Comparison of ENCODE assay signal across 21 mouse cellular contexts in the genomic region with DNA sequence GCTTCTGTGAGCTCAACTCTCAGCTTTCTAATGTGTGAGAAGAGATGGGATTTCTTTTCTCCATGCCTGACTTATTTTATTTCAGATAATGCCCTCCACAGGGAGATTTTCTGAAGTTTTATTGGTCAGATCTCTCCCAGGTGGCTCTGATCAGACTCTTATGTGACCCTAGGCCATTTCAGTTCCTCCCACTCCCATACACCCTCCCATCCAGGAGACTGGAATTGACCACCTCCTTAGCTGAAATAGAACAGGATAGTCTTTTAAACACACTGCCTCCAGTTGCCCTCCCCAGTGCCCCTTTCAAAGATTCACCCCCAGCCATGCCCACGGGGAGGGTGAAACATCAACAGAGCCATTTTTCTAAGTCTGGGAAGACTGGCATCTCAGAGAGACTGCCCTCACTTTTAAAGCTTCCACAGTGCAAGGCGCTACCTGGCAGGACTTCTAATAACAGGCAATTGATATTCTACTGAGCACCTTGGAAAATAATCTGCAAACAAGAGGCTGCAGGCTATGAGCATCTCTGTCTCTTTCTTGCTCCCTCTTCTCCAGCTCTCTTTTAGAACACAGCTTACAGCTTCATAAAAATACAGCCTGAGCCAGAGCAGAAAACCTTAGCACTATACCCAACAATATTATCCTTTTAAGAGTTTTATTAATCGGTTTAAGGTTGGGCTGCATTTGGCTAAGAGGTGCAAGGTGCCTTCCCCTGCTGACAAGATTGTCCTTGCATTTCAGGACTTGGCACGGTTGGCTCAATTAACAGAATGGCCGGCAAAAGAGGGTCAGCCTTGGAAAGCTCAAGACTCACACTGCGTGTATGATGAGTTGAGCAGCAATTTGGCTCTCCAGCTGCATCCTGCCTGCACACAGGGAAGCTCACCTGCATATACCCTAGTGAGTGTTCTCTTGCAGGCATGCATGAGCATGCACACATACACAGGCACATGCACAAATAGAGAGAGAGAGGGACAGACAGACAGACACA.
DNase-seq lines count a peak whose midpoint lies in the region; ATAC-seq and TF ChIP-seq lines count a peak whose summit lies in the region.
"Had no signal": no experiment of that assay in that cellular context is flagged by ENCODE, and none has a peak within 500 bp of the region (broad histone marks: within the 10 kb centered on the region; RNA-seq: fewer than 3 reads in every experiment).

No protein-coding gene starts in this region.

- no peak overlapping the region for H3K4me3 ChIP-seq in kidney, embryonic 15.5 days (replicated peaks)
- H3K4me3 ChIP-seq in kidney, adult 2 months (ENCODE audit: insufficient read depth, low read depth, low read length), result no peak overlapping the region
- no peak overlapping the region for H3K4me3 ChIP-seq in midbrain, embryonic 15.5 days
- no peak overlapping the region for H3K4me3 ChIP-seq in heart, embryonic 10.5 days
- H3K4me3 ChIP-seq: heart, embryonic 12.5 days; limb, embryonic 10.5 days had no signal

- peak; percentile 69 to 79 for DNase-seq in cerebellum, postnatal 10 days
- DNase-seq in cerebellum, adult 8-10 months, result no peak
- DNase-seq in kidney, adult 2 months, result no peak
- peak; percentile 40 for DNase-seq in brain, adult 2 months (ENCODE audit: low read depth, low spot score)
- no peak for DNase-seq in heart, embryonic 10.5 days (ENCODE audit: low spot score)
- no peak for DNase-seq in layer of hippocampus, adult 9-11 months
- DNase-seq: adrenal gland, postnatal 36 days; cerebellum, adult 9-10 months; embryo, embryonic 11 days; forebrain, postnatal 0 days; liver, postnatal 0 days; lung, postnatal 10 days; right cerebral cortex, postnatal 14 days; spleen, adult 18-20 months; thymus, postnatal 25 days had no signal

- no peaks in the 10 kb centered on the region for H3K36me3 ChIP-seq in kidney, embryonic 15.5 days
- no peaks in the 10 kb centered on the region for H3K36me3 ChIP-seq in kidney, adult 2 months (ENCODE audit: control insufficient read depth, insufficient read depth, low read length)
- no peaks in the 10 kb centered on the region for H3K36me3 ChIP-seq in midbrain, embryonic 15.5 days (replicated peaks)
- H3K36me3 ChIP-seq in heart, embryonic 10.5 days, result no peaks in the 10 kb centered on the region
- H3K36me3 ChIP-seq: heart, embryonic 12.5 days; limb, embryonic 10.5 days had no signal

- no peak overlapping the region for H3K27ac ChIP-seq in kidney, embryonic 15.5 days
- H3K27ac ChIP-seq in kidney, adult 2 months (ENCODE audit: insufficient read depth, low read depth, low read length), result no peak overlapping the region
- H3K27ac ChIP-seq in midbrain, embryonic 15.5 days, result peak overlapping the region; percentile 74
- H3K27ac ChIP-seq in heart, embryonic 10.5 days, result no peak overlapping the region
- H3K27ac ChIP-seq: limb, embryonic 10.5 days had no signal

- H3K4me1 ChIP-seq in kidney, embryonic 15.5 days, result peaks cover 5% of the 10 kb centered on the region; the same call in 1 of the 2 replicates
- H3K4me1 ChIP-seq in kidney, adult 2 months (ENCODE audit: control insufficient read depth, insufficient read depth, low read length), result no peaks in the 10 kb centered on the region
- peaks cover 38% of the 10 kb centered on the region for H3K4me1 ChIP-seq in midbrain, embryonic 15.5 days
- H3K4me1 ChIP-seq in heart, embryonic 10.5 days, result peaks cover 8% of the 10 kb centered on the region; the same call in 1 of the 2 replicates

- H3K9me3 ChIP-seq in kidney, embryonic 15.5 days (replicated peaks), result no peaks in the 10 kb centered on the region
- no peaks in the 10 kb centered on the region for H3K9me3 ChIP-seq in midbrain, embryonic 15.5 days
- no peaks in the 10 kb centered on the region for H3K9me3 ChIP-seq in heart, embryonic 10.5 days
- H3K9me3 ChIP-seq: heart, embryonic 12.5 days; limb, embryonic 10.5 days had no signal

- no peak for TF ChIP-seq POLR2A in kidney, adult 2 months (IDR thresholded peaks at IDR 0.05; ENCODE audit: low read depth, low read length)

- WGBS in kidney, embryonic 15.5 days, result 62% methylated on average over 6 of the region's 6 CpGs
- WGBS in kidney, adult 2 months, result 53% methylated on average over 6 of the region's 6 CpGs
- WGBS in midbrain, embryonic 15.5 days, result 54% methylated on average over 6 of the region's 6 CpGs
- 78% methylated on average over 6 of the region's 6 CpGs for WGBS in heart, embryonic 10.5 days

- H3K9ac ChIP-seq in kidney, embryonic 15.5 days, result no peak overlapping the region
- H3K9ac ChIP-seq in midbrain, embryonic 15.5 days, result no peak overlapping the region
- H3K9ac ChIP-seq: forebrain, postnatal 0 days; heart, embryonic 12.5 days; liver, postnatal 0 days had no signal

- no peak overlapping the region for H3K4me2 ChIP-seq in kidney, embryonic 15.5 days
- H3K4me2 ChIP-seq in midbrain, embryonic 15.5 days, result no peak overlapping the region
- H3K4me2 ChIP-seq: heart, embryonic 12.5 days had no signal

- peak; percentile 75 for ATAC-seq in kidney, embryonic 15.5 days (replicated peaks; ENCODE audit: low FRiP score)
- peak; percentile 45 for ATAC-seq in midbrain, embryonic 15.5 days (replicated peaks)
- ATAC-seq: activated CD4-positive, CD25-positive, alpha-beta regulatory T cell, adult 4 months; forebrain, postnatal 0 days; liver, postnatal 0 days; Patski had no signal

- no peaks in the 10 kb centered on the region for H3K27me3 ChIP-seq in kidney, embryonic 15.5 days
- H3K27me3 ChIP-seq in kidney, adult 2 months (replicated peaks; ENCODE audit: control insufficient read depth, insufficient read depth, low read length), result no peaks in the 10 kb centered on the region
- H3K27me3 ChIP-seq in midbrain, embryonic 15.5 days (replicated peaks), result no peaks in the 10 kb centered on the region
- peaks cover 27% of the 10 kb centered on the region for H3K27me3 ChIP-seq in heart, embryonic 10.5 days (ENCODE audit: insufficient read depth, poor library complexity, severe bottlenecking)
- H3K27me3 ChIP-seq: heart, embryonic 12.5 days had no signal

- no peak for TF ChIP-seq CTCF in kidney, adult 2 months (conservative IDR thresholded peaks at IDR 0.05; ENCODE audit: insufficient read depth, insufficient read length, low read depth, low read length)

Comparison
In these comparisons a context has a peak if more than half of its experiments do, and no peak if none do; other contexts are left out.
1. DNase-seq: peak in cerebellum, postnatal 10 days (2 of 2) and brain, adult 2 months (single experiment); none in cerebellum, adult 8-10 months (single experiment), kidney, adult 2 months (single experiment), heart, embryonic 10.5 days (single experiment) and layer of hippocampus, adult 9-11 months (single experiment).